Mouse (Mus musculus): ENCODE results near the gene Gm3667.
"Not testable (repeated sequence)": the region's sequence is repeated elsewhere in the genome, so short reads cannot be mapped to it uniquely, and the experiment has no call there.

The Gm3667 gene

GRCm38 (mm10) chr14:6889521-6890012 lies at the start of gene Gm3667:
Gene Gm3667, minus strand, starts transcription at chr14:6889962.
- DNase-seq (ENCODE audit: low spot score): not testable (repeated sequence)

- not testable (repeated sequence) for DNase-seq (ENCODE audit: low spot score)
Measured at GRCm38 (mm10) chr14:6899881-6900280, 10.1 kb upstream of the Gm3667 start.

- not testable (repeated sequence) for DNase-seq (ENCODE audit: low spot score)
Measured at GRCm38 (mm10) chr14:6888811-6889210, 951 bp downstream of the Gm3667 start.

GRCm38 (mm10) chr14:6840211-6840610 lies 49.6 kb downstream of the Gm3667 start, which contains the start of gene Gm3642:
Gene Gm3642, minus strand, starts transcription at chr14:6840311.
- DNase-seq (ENCODE audit: low spot score): not testable (repeated sequence)

GRCm38 (mm10) chr14:6823297-6823696 lies 66.5 kb downstream of the Gm3667 start:
- DNase-seq (ENCODE audit: low spot score): not testable (repeated sequence)
